Mouse (Mus musculus): ENCODE measurements at regions not wholly inside any gene's neighbourhood (a gene's known extent, or its start where the extent isn't known, plus 50 kb on each side); places are given as distances from the start of the nearest gene placed in this dataset.

GRCm38 (mm10) chr3:39961836-39962640, 569.0 kb upstream of the Intu start:
- Histone ChIP-seq H3K36me3 (ENCODE audit: control insufficient read depth, insufficient read depth, low read length) (no peaks in the 10 kb centered on the region), H3K27me3 (ENCODE audit: control insufficient read depth, insufficient read depth, low read length) (no peaks in the 10 kb centered on the region), H3K27ac (ENCODE audit: control insufficient read depth, insufficient read depth, low read depth, low read length) (no peak overlapping the region), H3K4me3 (ENCODE audit: control insufficient read depth, low read depth, low read length) (no peak overlapping the region), H3K4me1 (ENCODE audit: control insufficient read depth, insufficient read depth, low read length) (no peaks in the 10 kb centered on the region)
- TF ChIP-seq CTCF (IDR thresholded peaks at IDR 0.05; ENCODE audit: control insufficient read depth, insufficient read depth, insufficient replicate concordance, low read depth, low read length) (no peak), POLR2A (IDR thresholded peaks at IDR 0.05; ENCODE audit: control insufficient read depth, low read depth, low read length) (no peak)

GRCm38 (mm10) chr3:39965431-39965830, 565.7 kb upstream of the Intu start:
- no peak overlapping the region for H3K27ac ChIP-seq (ENCODE audit: control insufficient read depth, insufficient read depth, low read depth, low read length)
- no peaks in the 10 kb centered on the region for H3K4me1 ChIP-seq (ENCODE audit: control insufficient read depth, insufficient read depth, low read length)
- H3K27me3 ChIP-seq (ENCODE audit: control insufficient read depth, insufficient read depth, low read length) = no peaks in the 10 kb centered on the region
- no peaks in the 10 kb centered on the region for H3K36me3 ChIP-seq (ENCODE audit: control insufficient read depth, insufficient read depth, low read length)
- TF ChIP-seq CTCF (IDR thresholded peaks at IDR 0.05; ENCODE audit: control insufficient read depth, insufficient read depth, insufficient replicate concordance, low read depth, low read length) (no peak), POLR2A (IDR thresholded peaks at IDR 0.05; ENCODE audit: control insufficient read depth, low read depth, low read length) (no peak)
- H3K4me3 ChIP-seq (ENCODE audit: control insufficient read depth, low read depth, low read length) = no peak overlapping the region

- H3K27me3 ChIP-seq (ENCODE audit: control insufficient read depth, insufficient read depth, low read length) = no peaks in the 10 kb centered on the region
- TF ChIP-seq POLR2A (IDR thresholded peaks at IDR 0.05; ENCODE audit: control insufficient read depth, low read depth, low read length) (no peak), CTCF (IDR thresholded peaks at IDR 0.05; ENCODE audit: control insufficient read depth, insufficient read depth, insufficient replicate concordance, low read depth, low read length) (no peak)
- H3K4me3 ChIP-seq (ENCODE audit: control insufficient read depth, low read depth, low read length) = no peak overlapping the region
- H3K27ac ChIP-seq (ENCODE audit: control insufficient read depth, insufficient read depth, low read depth, low read length) = no peak overlapping the region
- no peaks in the 10 kb centered on the region for H3K4me1 ChIP-seq (ENCODE audit: control insufficient read depth, insufficient read depth, low read length)
- H3K36me3 ChIP-seq (ENCODE audit: control insufficient read depth, insufficient read depth, low read length) = no peaks in the 10 kb centered on the region
Measured at GRCm38 (mm10) chr3:39966390-39966789, 564.7 kb upstream of the Intu start.

GRCm38 (mm10) chr3:39976937-39977336, 554.1 kb upstream of the Intu start:
- Histone ChIP-seq H3K36me3 (ENCODE audit: control insufficient read depth, insufficient read depth, low read length) (no peaks in the 10 kb centered on the region), H3K27ac (ENCODE audit: control insufficient read depth, insufficient read depth, low read depth, low read length) (no peak overlapping the region), H3K27me3 (ENCODE audit: control insufficient read depth, insufficient read depth, low read length) (no peaks in the 10 kb centered on the region), H3K4me1 (ENCODE audit: control insufficient read depth, insufficient read depth, low read length) (no peaks in the 10 kb centered on the region), H3K4me3 (ENCODE audit: control insufficient read depth, low read depth, low read length) (no peak overlapping the region)
- TF ChIP-seq POLR2A (IDR thresholded peaks at IDR 0.05; ENCODE audit: control insufficient read depth, low read depth, low read length) (no peak), CTCF (IDR thresholded peaks at IDR 0.05; ENCODE audit: control insufficient read depth, insufficient read depth, insufficient replicate concordance, low read depth, low read length) (no peak)

GRCm38 (mm10) chr3:39978916-39979679, 552.0 kb upstream of the Intu start:
- no peaks in the 10 kb centered on the region for H3K27me3 ChIP-seq (ENCODE audit: control insufficient read depth, insufficient read depth, low read length)
- H3K36me3 ChIP-seq (ENCODE audit: control insufficient read depth, insufficient read depth, low read length) = no peaks in the 10 kb centered on the region
- H3K4me1 ChIP-seq (ENCODE audit: control insufficient read depth, insufficient read depth, low read length) = no peaks in the 10 kb centered on the region
- H3K4me3 ChIP-seq (ENCODE audit: control insufficient read depth, low read depth, low read length) = no peak overlapping the region
- no peak overlapping the region for H3K27ac ChIP-seq (ENCODE audit: control insufficient read depth, insufficient read depth, low read depth, low read length)
- TF ChIP-seq CTCF (IDR thresholded peaks at IDR 0.05; ENCODE audit: control insufficient read depth, insufficient read depth, insufficient replicate concordance, low read depth, low read length) = no peak

GRCm38 (mm10) chr3:39982656-39983055, 548.4 kb upstream of the Intu start:
- TF ChIP-seq POLR2A (IDR thresholded peaks at IDR 0.05; ENCODE audit: control insufficient read depth, low read depth, low read length) (no peak), CTCF (IDR thresholded peaks at IDR 0.05; ENCODE audit: control insufficient read depth, insufficient read depth, insufficient replicate concordance, low read depth, low read length) (no peak)
- Histone ChIP-seq H3K27ac (ENCODE audit: control insufficient read depth, insufficient read depth, low read depth, low read length) (no peak overlapping the region), H3K36me3 (ENCODE audit: control insufficient read depth, insufficient read depth, low read length) (no peaks in the 10 kb centered on the region), H3K4me3 (ENCODE audit: control insufficient read depth, low read depth, low read length) (no peak overlapping the region), H3K4me1 (ENCODE audit: control insufficient read depth, insufficient read depth, low read length) (no peaks in the 10 kb centered on the region), H3K27me3 (ENCODE audit: control insufficient read depth, insufficient read depth, low read length) (no peaks in the 10 kb centered on the region)

GRCm38 (mm10) chr3:39987710-39988109, 543.4 kb upstream of the Intu start:
- H3K4me1 ChIP-seq (ENCODE audit: control insufficient read depth, insufficient read depth, low read length) = no peaks in the 10 kb centered on the region
- H3K4me3 ChIP-seq (ENCODE audit: control insufficient read depth, low read depth, low read length) = no peak overlapping the region
- no peaks in the 10 kb centered on the region for H3K36me3 ChIP-seq (ENCODE audit: control insufficient read depth, insufficient read depth, low read length)
- H3K27ac ChIP-seq (ENCODE audit: control insufficient read depth, insufficient read depth, low read depth, low read length) = no peak overlapping the region
- TF ChIP-seq POLR2A (IDR thresholded peaks at IDR 0.05; ENCODE audit: control insufficient read depth, low read depth, low read length) (no peak), CTCF (IDR thresholded peaks at IDR 0.05; ENCODE audit: control insufficient read depth, insufficient read depth, insufficient replicate concordance, low read depth, low read length) (no peak)
- H3K27me3 ChIP-seq (ENCODE audit: control insufficient read depth, insufficient read depth, low read length) = no peaks in the 10 kb centered on the region

Measured in testis, adult 2 months (tissue).